Mouse (Mus musculus) myocyte (in vitro differentiated cells): ENCODE measurements around the gene 1700029P11Rik.

Experiments
- E2F4 ChIP-seq: IDR thresholded peaks from one replicate; pipeline ENCODE4 v1.6.1; 2011; ENCODE audit warnings: mild to moderate bottlenecking, control low read depth, moderate library complexity; ENCODE audit not compliant: insufficient read depth
- POLR2A ChIP-seq: IDR thresholded peaks from one replicate; pipeline ENCODE4 v1.6.1; 2011; ENCODE audit warnings: low read depth, mild to moderate bottlenecking, control low read depth, moderate library complexity; ENCODE audit not compliant: insufficient read length
- TCF12 ChIP-seq: IDR thresholded peaks from one replicate; pipeline ENCODE4 v1.6.1; 2011; ENCODE audit warnings: mild to moderate bottlenecking, control low read depth; ENCODE audit not compliant: poor library complexity, insufficient read depth, severe bottlenecking
- USF1 ChIP-seq: IDR thresholded peaks from one replicate; pipeline ENCODE4 v1.6.1; 2011; ENCODE audit warnings: low read depth, mild to moderate bottlenecking, control low read depth, moderate library complexity

GRCm38 (mm10) chr15:82027726-82028125 is 47.4 kb downstream of the 1700029P11Rik start:
- TF ChIP-seq POLR2A, result no peak
- TF ChIP-seq E2F4, result no peak
- TF ChIP-seq USF1, result no peak
- TF ChIP-seq TCF12, result no peak
